In genomic region chr1:122333267-122333666, GRCm38 (mm10) we compare ENCODE assay signal across 19 mouse cellular contexts.
"Had no signal": no experiment of that assay in that cellular context is flagged by ENCODE, and none has a peak within 500 bp of the region (broad histone marks: within the 10 kb centered on the region; RNA-seq: fewer than 3 reads in every experiment).

No protein-coding gene starts in this region.

- ATAC-seq: intestine, postnatal 0 days; lung, postnatal 0 days had no signal

- H3K27me3 ChIP-seq: liver, embryonic 13.5 days; megakaryocyte, embryonic 14.5 days had no signal

- H3K27ac ChIP-seq: left cerebral cortex, adult 2 months; liver, embryonic 13.5 days; stomach, postnatal 0 days had no signal

- H3K9ac ChIP-seq: liver, embryonic 13.5 days had no signal

- H3K4me2 ChIP-seq: liver, embryonic 13.5 days; midbrain, embryonic 11.5 days had no signal

- H3K4me1 ChIP-seq: liver, embryonic 13.5 days; megakaryocyte, embryonic 14.5 days had no signal

- H3K4me3 ChIP-seq: left cerebral cortex, adult 2 months; liver, embryonic 13.5 days; megakaryocyte, embryonic 14.5 days; myocyte had no signal

- DNase-seq: kidney, adult 2 months; kidney, postnatal 14 days; layer of hippocampus, postnatal 36 days; liver, embryonic 13.5 days; lung, adult 2 months; midbrain, embryonic 14.5 days; right cerebral cortex, adult 18-20 months; right cerebral cortex, postnatal 14 days; right cerebral cortex, postnatal 4 days; thymus, adult 2 months; thymus, postnatal 14 days; thymus, postnatal 4 days had no signal

- H3K36me3 ChIP-seq: liver, embryonic 13.5 days had no signal

- H3K9me3 ChIP-seq: liver, embryonic 13.5 days had no signal
